Comparison of ENCODE assay signal across 15 mouse cellular contexts in the genomic region with DNA sequence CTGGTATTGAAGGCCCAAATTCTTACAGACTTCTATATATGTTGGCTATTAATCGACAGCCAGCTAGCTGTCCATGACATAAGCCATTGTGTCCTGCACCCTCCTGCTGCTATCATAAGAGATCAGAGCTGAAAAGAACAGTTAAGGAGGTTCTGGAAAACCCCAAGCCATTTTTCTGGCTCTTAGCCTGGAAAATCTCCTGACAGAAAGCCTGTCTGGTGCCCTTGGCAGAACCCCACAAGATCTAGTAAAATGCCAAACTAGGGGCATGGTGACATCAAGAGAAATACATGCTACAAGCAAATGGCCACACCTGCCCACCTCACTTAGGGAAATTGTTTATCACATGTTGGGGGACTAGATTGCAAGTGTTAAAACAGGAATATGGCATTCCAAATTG.
DNase-seq lines count a peak whose midpoint lies in the region; ATAC-seq lines count a peak whose summit lies in the region.
"Had no signal": no experiment of that assay in that cellular context is flagged by ENCODE, and none has a peak within 500 bp of the region (broad histone marks: within the 10 kb centered on the region; RNA-seq: fewer than 3 reads in every experiment).

No protein-coding gene starts in this region.

- 77% methylated on average over 1 of the region's 1 CpGs for WGBS in forebrain, embryonic 16.5 days
- WGBS in forebrain, embryonic 11.5 days, result 71% methylated on average over 1 of the region's 1 CpGs

- H3K4me2 ChIP-seq in forebrain, embryonic 16.5 days (ENCODE audit: low read length), result no peak overlapping the region
- H3K4me2 ChIP-seq in forebrain, embryonic 11.5 days (ENCODE audit: low read depth, low read length, severe bottlenecking), result no peak overlapping the region
- H3K4me2 ChIP-seq: limb, embryonic 12.5 days had no signal

- DNase-seq in forebrain, embryonic 11.5 days (ENCODE audit: low spot score), result no peak
- DNase-seq in left cerebral cortex, postnatal 4 days, result peak; percentile 8
- no peak for DNase-seq in left cerebral cortex, adult 9 months (ENCODE audit: low spot score in 2 of 2)
- peak; percentile 3 to 35 for DNase-seq in heart, adult 9 months (ENCODE audit: low spot score in 2 of 2)
- DNase-seq in skeletal muscle tissue, adult 2 months (ENCODE audit: low read depth, low spot score), result peak; percentile 72
- DNase-seq in ovary, adult 18-20 months (ENCODE audit: low spot score), result no peak
- DNase-seq: adrenal gland, postnatal 14 days; cerebellum, adult 18-20 months; kidney, postnatal 14 days; lung, adult 18-20 months had no signal

- intact Hi-C loops in left cerebral cortex, postnatal 4 days (cut with DNase I), result no loop called here

- H3K36me3 ChIP-seq in forebrain, embryonic 16.5 days (ENCODE audit: control insufficient read depth, insufficient read depth), result no peaks in the 10 kb centered on the region
- no peaks in the 10 kb centered on the region for H3K36me3 ChIP-seq in forebrain, embryonic 11.5 days (ENCODE audit: control insufficient read depth, insufficient read depth, low read length)
- H3K36me3 ChIP-seq: limb, embryonic 12.5 days had no signal

- ATAC-seq in forebrain, embryonic 16.5 days, result peak; percentile 40
- no peak for ATAC-seq in forebrain, embryonic 11.5 days (replicated peaks; ENCODE audit: low FRiP score)
- ATAC-seq: intestine, embryonic 16.5 days; Patski had no signal

- H3K27me3 ChIP-seq in forebrain, embryonic 16.5 days (replicated peaks; ENCODE audit: control insufficient read depth, insufficient read depth, low read length), result no peaks in the 10 kb centered on the region
- no peaks in the 10 kb centered on the region for H3K27me3 ChIP-seq in forebrain, embryonic 11.5 days (ENCODE audit: control insufficient read depth, insufficient read depth, low read length)
- H3K27me3 ChIP-seq: CH12.LX; limb, embryonic 12.5 days; Patski had no signal

- no peak overlapping the region for H3K27ac ChIP-seq in forebrain, embryonic 16.5 days (ENCODE audit: low read length)
- H3K27ac ChIP-seq in forebrain, embryonic 11.5 days (ENCODE audit: low read depth, low read length), result no peak overlapping the region
- H3K27ac ChIP-seq: limb, embryonic 12.5 days had no signal

- no peaks in the 10 kb centered on the region for H3K9me3 ChIP-seq in forebrain, embryonic 16.5 days (ENCODE audit: control insufficient read depth, low read length)
- H3K9me3 ChIP-seq in forebrain, embryonic 11.5 days (ENCODE audit: control insufficient read depth, low read length), result no peaks in the 10 kb centered on the region
- H3K9me3 ChIP-seq: limb, embryonic 12.5 days had no signal

- H3K4me3 ChIP-seq in forebrain, embryonic 16.5 days (replicated peaks; ENCODE audit: low read length), result no peak overlapping the region
- H3K4me3 ChIP-seq in forebrain, embryonic 11.5 days (ENCODE audit: low read depth, low read length), result no peak overlapping the region
- H3K4me3 ChIP-seq: limb, embryonic 12.5 days had no signal

- H3K9ac ChIP-seq in forebrain, embryonic 16.5 days (replicated peaks; ENCODE audit: low read depth, low read length), result no peak overlapping the region
- H3K9ac ChIP-seq in forebrain, embryonic 11.5 days (ENCODE audit: low read length), result no peak overlapping the region
- H3K9ac ChIP-seq: limb, embryonic 12.5 days had no signal

- peaks cover 3% of the 10 kb centered on the region; the same call in 1 of the 2 replicates for H3K4me1 ChIP-seq in forebrain, embryonic 16.5 days (replicated peaks; ENCODE audit: control insufficient read depth, insufficient read depth, low read length)
- H3K4me1 ChIP-seq in forebrain, embryonic 11.5 days (replicated peaks; ENCODE audit: control insufficient read depth, insufficient read depth, low read length), result no peaks in the 10 kb centered on the region
- H3K4me1 ChIP-seq: limb, embryonic 12.5 days had no signal

Comparison
In these comparisons a context has a peak if more than half of its experiments do, and no peak if none do; other contexts are left out.
1. DNase-seq: peak in left cerebral cortex, postnatal 4 days (single experiment), heart, adult 9 months (2 of 2) and skeletal muscle tissue, adult 2 months (single experiment); none in forebrain, embryonic 11.5 days (single experiment), left cerebral cortex, adult 9 months (0 of 2) and ovary, adult 18-20 months (single experiment).